Mouse (Mus musculus) G1E (cell line): ENCODE data around the gene Commd9.

Experiments used
- CTCF ChIP-seq: IDR thresholded peaks from 2 replicates; pipeline ENCODE4 v1.5.1; 2012; ENCODE audit warnings: low read depth, low read length, inconsistent platforms, mixed read lengths
- GATA1 ChIP-seq: IDR thresholded peaks from 2 replicates; pipeline ENCODE4 v1.6.1; 2012; ENCODE audit warnings: borderline replicate concordance, low read length, inconsistent platforms, mixed read lengths
- POLR2AphosphoS5 ChIP-seq: IDR thresholded peaks from 2 replicates; pipeline ENCODE4 v1.6.1; 2012; ENCODE audit warnings: low read depth, low read length, inconsistent platforms; ENCODE audit not compliant: insufficient replicate concordance
- TAL1 ChIP-seq: conservative IDR thresholded peaks from 2 replicates; pipeline ENCODE4 v1.6.1; 2012; ENCODE audit warnings: low read depth, low read length, inconsistent platforms, mixed read lengths

- TF ChIP-seq CTCF (no peak), GATA1 (no peak), TAL1 (no peak), POLR2AphosphoS5 (no peak)
Measured at GRCm38 (mm10) chr2:101896425-101897204, 10.6 kb downstream of the Commd9 start.
